Mouse (Mus musculus): ENCODE measurements around the gene Jdp2.

DNA sequence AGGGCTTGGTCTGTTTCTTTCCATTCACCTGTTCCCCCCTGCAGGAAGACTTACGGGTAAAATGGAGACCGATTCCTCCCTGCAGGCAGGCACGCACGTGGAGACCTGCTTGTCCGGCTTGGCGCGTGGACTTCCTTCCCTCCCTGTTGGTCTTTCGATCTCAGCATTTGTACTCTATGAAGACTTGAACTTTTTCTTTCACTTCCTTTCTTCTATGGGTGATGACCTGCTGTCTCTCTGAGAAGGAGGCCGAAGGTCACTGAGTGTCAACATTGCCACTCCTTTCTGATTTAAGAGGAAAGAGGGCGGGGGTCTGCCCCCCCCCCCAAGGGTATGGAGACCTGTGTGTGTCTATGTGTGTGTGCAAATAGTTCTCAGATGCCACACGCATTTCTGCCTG lies 774 bp upstream of the Jdp2 start:
- TF ChIP-seq POLR2A (IDR thresholded peaks at IDR 0.05; ENCODE audit: low read depth, low read length) (no peak), CTCF (IDR thresholded peaks at IDR 0.05; ENCODE audit: extremely low read depth, insufficient read depth, insufficient read length, insufficient replicate concordance) (no peak)

All from spleen, adult 2 months (tissue).